Mouse (Mus musculus): ENCODE results near the gene Pald1. TPM values are rescaled to one million over a fixed set of nuclear protein-coding genes. Genes with fewer than 3 reads are reported as not detected.
A peak's percentile ranks its signal among the peaks of the same experiment; 100 is the strongest.

Pald1 gene
- polyA plus RNA-seq, 1 experiment, result 8.9 TPM

- H3K79me2 ChIP-seq (ENCODE audit: control insufficient read depth, insufficient read depth), result no peaks in the 10 kb centered on the region
- TF ChIP-seq MYOD1 (IDR thresholded peaks at IDR 0.05; ENCODE audit: control insufficient read depth, insufficient read length, low read depth), result no peak
- no peak for TF ChIP-seq USF1 (IDR thresholded peaks at IDR 0.05; ENCODE audit: low read depth)
- no peak for TF ChIP-seq CEBPB (IDR thresholded peaks at IDR 0.05; ENCODE audit: low read depth)
- no peak for TF ChIP-seq FOSL1 (IDR thresholded peaks at IDR 0.05; ENCODE audit: insufficient read depth, low read length, poor library complexity, severe bottlenecking)
- TF ChIP-seq MYOG (IDR thresholded peaks at IDR 0.05; ENCODE audit: control insufficient read depth, extremely low read depth, insufficient read length), result no peak
- TF ChIP-seq MAX (IDR thresholded peaks at IDR 0.05), result no peak
- no peak for TF ChIP-seq CTCF (IDR thresholded peaks at IDR 0.05; ENCODE audit: control insufficient read depth, insufficient read depth, insufficient read length)
- H3K79me3 ChIP-seq (ENCODE audit: low read depth), result no peaks in the 10 kb centered on the region
Observed at GRCm38 (mm10) chr10:61296713-61297445, 86.5 kb downstream of the Pald1 start.

GRCm38 (mm10) chr10:61294242-61294641 is 89.1 kb downstream of the Pald1 start:
- Histone ChIP-seq H3K79me2 (ENCODE audit: control insufficient read depth, insufficient read depth) (no peaks in the 10 kb centered on the region), H3K4me3 (ENCODE audit: insufficient read depth, poor library complexity, severe bottlenecking) (no peak overlapping the region), H3ac (ENCODE audit: control insufficient read depth, insufficient read length, low read depth) (no peak overlapping the region), H3K79me3 (ENCODE audit: low read depth) (no peaks in the 10 kb centered on the region), H3K36me3 (ENCODE audit: control insufficient read depth, insufficient read depth) (no peaks in the 10 kb centered on the region), H3K27me3 (ENCODE audit: control insufficient read depth, insufficient read depth, insufficient read length) (no peaks in the 10 kb centered on the region)
- TF ChIP-seq CTCF (IDR thresholded peaks at IDR 0.05; ENCODE audit: control insufficient read depth, insufficient read depth, insufficient read length), result no peak
- peak; percentile 42 for TF ChIP-seq MAX (IDR thresholded peaks at IDR 0.05)
- TF ChIP-seq FOSL1 (IDR thresholded peaks at IDR 0.05; ENCODE audit: insufficient read depth, low read length, poor library complexity, severe bottlenecking), result no peak
- TF ChIP-seq MYOD1 (IDR thresholded peaks at IDR 0.05; ENCODE audit: control insufficient read depth, insufficient read length, low read depth), result no peak

More at GRCm38 (mm10) chr10:61296713-61297445, 86.5 kb downstream of the Pald1 start:
- no peak overlapping the region for H3ac ChIP-seq (ENCODE audit: control insufficient read depth, insufficient read length, low read depth)
- no peaks in the 10 kb centered on the region for H3K27me3 ChIP-seq (ENCODE audit: control insufficient read depth, insufficient read depth, insufficient read length)
- H3K4me3 ChIP-seq (ENCODE audit: insufficient read depth, poor library complexity, severe bottlenecking), result no peak overlapping the region
- H3K36me3 ChIP-seq (ENCODE audit: control insufficient read depth, insufficient read depth), result no peaks in the 10 kb centered on the region

GRCm38 (mm10) chr10:61290479-61290878 is 92.9 kb downstream of the Pald1 start:
- no peaks in the 10 kb centered on the region for H3K27me3 ChIP-seq (ENCODE audit: control insufficient read depth, insufficient read depth, insufficient read length)
- no peak overlapping the region for H3ac ChIP-seq (ENCODE audit: control insufficient read depth, insufficient read length, low read depth)
- H3K79me2 ChIP-seq (ENCODE audit: control insufficient read depth, insufficient read depth), result no peaks in the 10 kb centered on the region
- TF ChIP-seq CTCF (IDR thresholded peaks at IDR 0.05; ENCODE audit: control insufficient read depth, insufficient read depth, insufficient read length), result no peak
- TF ChIP-seq MYOD1 (IDR thresholded peaks at IDR 0.05; ENCODE audit: control insufficient read depth, insufficient read length, low read depth), result no peak
- TF ChIP-seq CEBPB (IDR thresholded peaks at IDR 0.05; ENCODE audit: low read depth), result no peak
- TF ChIP-seq MAX (IDR thresholded peaks at IDR 0.05), result no peak
- no peak for TF ChIP-seq MYOG (IDR thresholded peaks at IDR 0.05; ENCODE audit: control insufficient read depth, extremely low read depth, insufficient read length)
- TF ChIP-seq FOSL1 (IDR thresholded peaks at IDR 0.05; ENCODE audit: insufficient read depth, low read length, poor library complexity, severe bottlenecking), result no peak
- TF ChIP-seq USF1 (IDR thresholded peaks at IDR 0.05; ENCODE audit: low read depth), result no peak
- H3K79me3 ChIP-seq (ENCODE audit: low read depth), result no peaks in the 10 kb centered on the region
- H3K36me3 ChIP-seq (ENCODE audit: control insufficient read depth, insufficient read depth), result no peaks in the 10 kb centered on the region
- no peak overlapping the region for H3K4me3 ChIP-seq (ENCODE audit: insufficient read depth, poor library complexity, severe bottlenecking)

- H3K79me3 ChIP-seq (ENCODE audit: low read depth), result no peaks in the 10 kb centered on the region
- no peaks in the 10 kb centered on the region for H3K79me2 ChIP-seq (ENCODE audit: control insufficient read depth, insufficient read depth)
- no peak overlapping the region for H3K4me3 ChIP-seq (ENCODE audit: insufficient read depth, poor library complexity, severe bottlenecking)
- TF ChIP-seq MYOG (IDR thresholded peaks at IDR 0.05; ENCODE audit: control insufficient read depth, extremely low read depth, insufficient read length), result no peak
- no peak for TF ChIP-seq CTCF (IDR thresholded peaks at IDR 0.05; ENCODE audit: control insufficient read depth, insufficient read depth, insufficient read length)
- no peak for TF ChIP-seq FOSL1 (IDR thresholded peaks at IDR 0.05; ENCODE audit: insufficient read depth, low read length, poor library complexity, severe bottlenecking)
- TF ChIP-seq CEBPB (IDR thresholded peaks at IDR 0.05; ENCODE audit: low read depth), result no peak
- TF ChIP-seq MYOD1 (IDR thresholded peaks at IDR 0.05; ENCODE audit: control insufficient read depth, insufficient read length, low read depth), result no peak
- H3K36me3 ChIP-seq (ENCODE audit: control insufficient read depth, insufficient read depth), result no peaks in the 10 kb centered on the region
- H3K27me3 ChIP-seq (ENCODE audit: control insufficient read depth, insufficient read depth, insufficient read length), result no peaks in the 10 kb centered on the region
- no peak overlapping the region for H3ac ChIP-seq (ENCODE audit: control insufficient read depth, insufficient read length, low read depth)
Observed at GRCm38 (mm10) chr10:61290016-61290415, 93.3 kb downstream of the Pald1 start.

- Histone ChIP-seq H3K36me3 (ENCODE audit: control insufficient read depth, insufficient read depth) (no peaks in the 10 kb centered on the region), H3K79me2 (ENCODE audit: control insufficient read depth, insufficient read depth) (no peaks in the 10 kb centered on the region), H3K79me3 (ENCODE audit: low read depth) (no peaks in the 10 kb centered on the region), H3K27me3 (ENCODE audit: control insufficient read depth, insufficient read depth, insufficient read length) (no peaks in the 10 kb centered on the region), H3K4me3 (ENCODE audit: insufficient read depth, poor library complexity, severe bottlenecking) (no peak overlapping the region), H3ac (ENCODE audit: control insufficient read depth, insufficient read length, low read depth) (no peak overlapping the region)
- no peak for TF ChIP-seq CEBPB (IDR thresholded peaks at IDR 0.05; ENCODE audit: low read depth)
- peak; percentile 5 for TF ChIP-seq USF1 (IDR thresholded peaks at IDR 0.05; ENCODE audit: low read depth)
Observed at GRCm38 (mm10) chr10:61286246-61286645, 97.1 kb downstream of the Pald1 start.

GRCm38 (mm10) chr10:61285271-61285670 is 98.1 kb downstream of the Pald1 start:
- Histone ChIP-seq H3ac (ENCODE audit: control insufficient read depth, insufficient read length, low read depth) (no peak overlapping the region), H3K79me2 (ENCODE audit: control insufficient read depth, insufficient read depth) (no peaks in the 10 kb centered on the region), H3K4me3 (ENCODE audit: insufficient read depth, poor library complexity, severe bottlenecking) (no peak overlapping the region), H3K27me3 (ENCODE audit: control insufficient read depth, insufficient read depth, insufficient read length) (no peaks in the 10 kb centered on the region), H3K36me3 (ENCODE audit: control insufficient read depth, insufficient read depth) (no peaks in the 10 kb centered on the region), H3K79me3 (ENCODE audit: low read depth) (no peaks in the 10 kb centered on the region)
- TF ChIP-seq FOSL1 (IDR thresholded peaks at IDR 0.05; ENCODE audit: insufficient read depth, low read length, poor library complexity, severe bottlenecking) (no peak), MYOG (IDR thresholded peaks at IDR 0.05; ENCODE audit: control insufficient read depth, extremely low read depth, insufficient read length) (no peak), MAX (IDR thresholded peaks at IDR 0.05) (no peak), MYOD1 (IDR thresholded peaks at IDR 0.05; ENCODE audit: control insufficient read depth, insufficient read length, low read depth) (no peak), CTCF (IDR thresholded peaks at IDR 0.05; ENCODE audit: control insufficient read depth, insufficient read depth, insufficient read length) (no peak)
